Mouse (Mus musculus): ENCODE measurements around the gene 2810021J22Rik. TPM values are rescaled to one million over a fixed set of nuclear protein-coding genes. Genes with fewer than 3 reads are reported as not detected.

2810021J22Rik gene
- 13.6 TPM for polyA plus RNA-seq (2014; fragmentation: Illumina TruSeq; extraction: RNeasy Lipid Tissue Mini Kit (QIAGEN cat#74804))

GRCm38 (mm10) chr11:58867039-58867953 lies at the start of gene 2810021J22Rik:
Gene 2810021J22Rik (plus strand): TSS chr11:58867216.

DNA sequence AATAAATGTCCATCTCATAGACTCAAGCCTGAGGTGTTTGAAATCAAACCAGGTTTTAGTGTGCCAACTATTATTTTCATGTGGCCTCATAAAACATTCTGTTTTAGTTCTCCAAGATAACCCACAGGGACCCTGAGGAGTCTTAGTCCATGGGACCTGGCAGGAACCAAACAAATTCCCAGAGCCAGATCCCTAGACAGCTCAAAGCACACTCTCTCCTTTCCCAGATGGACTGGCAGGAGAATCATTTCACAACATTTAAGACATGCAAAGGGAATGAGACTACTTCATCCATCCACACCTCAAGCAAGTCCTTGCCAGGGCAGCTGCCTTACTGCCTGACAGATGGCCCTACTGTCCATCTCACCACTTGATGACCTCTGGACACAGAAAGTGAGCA lies 38.1 kb upstream of the 2810021J22Rik start, which contains the start of gene Olfr312:
TSS of gene Olfr312 (plus strand) at position 301 of the 400 bp plus-strand sequence.

GRCm38 (mm10) chr11:58838951-58839350 lies 28.1 kb upstream of the 2810021J22Rik start, which contains the start of gene Olfr311:
Gene Olfr311 (plus strand): TSS chr11:58839251.

DNA sequence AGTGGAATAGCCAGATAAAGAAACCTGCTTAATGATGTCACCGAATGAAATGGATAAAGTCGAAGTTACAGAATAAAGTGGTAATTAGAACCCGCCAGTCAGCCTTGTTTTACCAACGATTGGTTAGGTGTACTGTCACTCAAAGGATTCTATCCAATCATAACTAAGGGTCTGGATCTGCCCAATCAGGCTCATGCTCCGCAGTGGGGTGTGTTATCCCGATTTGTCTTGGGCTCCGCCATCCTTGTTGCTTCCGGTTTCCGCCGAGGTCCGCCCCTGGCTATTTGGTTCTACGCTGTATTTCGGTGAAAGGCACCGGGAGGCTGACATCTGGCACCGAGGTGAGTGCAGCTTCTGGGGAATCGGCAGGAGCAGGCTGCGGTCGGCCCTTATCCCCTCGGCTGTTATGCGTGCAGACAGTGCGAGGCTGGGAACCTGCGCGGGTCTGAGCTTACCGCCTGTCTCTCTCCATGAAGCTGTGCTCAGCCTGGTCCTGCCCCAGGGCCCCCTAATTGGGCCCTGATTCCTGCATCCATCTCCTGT lies 20.0 kb upstream of the 2810021J22Rik start, which contains the start of gene Gm12258:
TSS of gene Gm12258 (plus strand) at position 240 of the 543 bp plus-strand sequence.

GRCm38 (mm10) chr11:58903511-58904409 lies 36.7 kb downstream of the 2810021J22Rik start, which contains the start of gene Zfp39:
Gene Zfp39 (minus strand): TSS chr11:58904225.

GRCm38 (mm10) chr11:58917745-58918366 lies 50.8 kb downstream of the 2810021J22Rik start, which contains the start of gene Btnl10:
Gene Btnl10 (plus strand): TSS chr11:58917908.

Other genes starting within 250 kb of the 2810021J22Rik start
- gene Olfr323, start 236.7 kb upstream of the 2810021J22Rik start, polyA plus RNA-seq (2014; fragmentation: Illumina TruSeq; extraction: RNeasy Lipid Tissue Mini Kit (QIAGEN cat#74804)), result not detected
- gene Trim58, start 226.8 kb upstream of the 2810021J22Rik start, polyA plus RNA-seq (2014; fragmentation: Illumina TruSeq; extraction: RNeasy Lipid Tissue Mini Kit (QIAGEN cat#74804)), result not detected
- not detected for gene Olfr322, start 208.4 kb upstream of the 2810021J22Rik start, polyA plus RNA-seq (2014; fragmentation: Illumina TruSeq; extraction: RNeasy Lipid Tissue Mini Kit (QIAGEN cat#74804))
- gene Olfr320, start 186.1 kb upstream of the 2810021J22Rik start, polyA plus RNA-seq (2014; fragmentation: Illumina TruSeq; extraction: RNeasy Lipid Tissue Mini Kit (QIAGEN cat#74804)), result not detected
- not detected for gene Olfr319, start 168.1 kb upstream of the 2810021J22Rik start, polyA plus RNA-seq (2014; fragmentation: Illumina TruSeq; extraction: RNeasy Lipid Tissue Mini Kit (QIAGEN cat#74804))
- not detected for gene Olfr318, start 143.2 kb upstream of the 2810021J22Rik start, polyA plus RNA-seq (2014; fragmentation: Illumina TruSeq; extraction: RNeasy Lipid Tissue Mini Kit (QIAGEN cat#74804))
- not detected for gene Olfr317, start 128.0 kb upstream of the 2810021J22Rik start, polyA plus RNA-seq (2014; fragmentation: Illumina TruSeq; extraction: RNeasy Lipid Tissue Mini Kit (QIAGEN cat#74804))
- gene Olfr316, start 114.5 kb upstream of the 2810021J22Rik start, polyA plus RNA-seq (2014; fragmentation: Illumina TruSeq; extraction: RNeasy Lipid Tissue Mini Kit (QIAGEN cat#74804)), result not detected
- not detected for gene Olfr315, start 94.0 kb upstream of the 2810021J22Rik start, polyA plus RNA-seq (2014; fragmentation: Illumina TruSeq; extraction: RNeasy Lipid Tissue Mini Kit (QIAGEN cat#74804))
- gene Olfr314, start 84.3 kb upstream of the 2810021J22Rik start, polyA plus RNA-seq (2014; fragmentation: Illumina TruSeq; extraction: RNeasy Lipid Tissue Mini Kit (QIAGEN cat#74804)), result not detected
- gene Fam183b, start 65.3 kb upstream of the 2810021J22Rik start, polyA plus RNA-seq (2014; fragmentation: Illumina TruSeq; extraction: RNeasy Lipid Tissue Mini Kit (QIAGEN cat#74804)), result 17.5 TPM
- gene Olfr313, start 52.2 kb upstream of the 2810021J22Rik start, polyA plus RNA-seq (2014; fragmentation: Illumina TruSeq; extraction: RNeasy Lipid Tissue Mini Kit (QIAGEN cat#74804)), result not detected
- not detected for gene Olfr312, start 38.0 kb upstream of the 2810021J22Rik start, polyA plus RNA-seq (2014; fragmentation: Illumina TruSeq; extraction: RNeasy Lipid Tissue Mini Kit (QIAGEN cat#74804))
- gene Olfr311, start 28.0 kb upstream of the 2810021J22Rik start, polyA plus RNA-seq (2014; fragmentation: Illumina TruSeq; extraction: RNeasy Lipid Tissue Mini Kit (QIAGEN cat#74804)), result not detected
- 5.8 TPM for gene Gm12258, start 20.1 kb upstream of the 2810021J22Rik start, polyA plus RNA-seq (2014; fragmentation: Illumina TruSeq; extraction: RNeasy Lipid Tissue Mini Kit (QIAGEN cat#74804))
- 12.8 TPM for gene Zfp39, start 37.0 kb downstream of the 2810021J22Rik start, polyA plus RNA-seq (2014; fragmentation: Illumina TruSeq; extraction: RNeasy Lipid Tissue Mini Kit (QIAGEN cat#74804))
- gene Btnl10, start 50.7 kb downstream of the 2810021J22Rik start, polyA plus RNA-seq (2014; fragmentation: Illumina TruSeq; extraction: RNeasy Lipid Tissue Mini Kit (QIAGEN cat#74804)), result not detected
- gene Rnf187, start 71.7 kb downstream of the 2810021J22Rik start, polyA plus RNA-seq (2014; fragmentation: Illumina TruSeq; extraction: RNeasy Lipid Tissue Mini Kit (QIAGEN cat#74804)), result 10.8 TPM
- gene Hist3h2ba, start 81.7 kb downstream of the 2810021J22Rik start, polyA plus RNA-seq (2014; fragmentation: Illumina TruSeq; extraction: RNeasy Lipid Tissue Mini Kit (QIAGEN cat#74804)), result not detected
- gene Hist3h2a, start 87.5 kb downstream of the 2810021J22Rik start, polyA plus RNA-seq (2014; fragmentation: Illumina TruSeq; extraction: RNeasy Lipid Tissue Mini Kit (QIAGEN cat#74804)), result 9.8 TPM
- gene Trim17, start 87.5 kb downstream of the 2810021J22Rik start, polyA plus RNA-seq (2014; fragmentation: Illumina TruSeq; extraction: RNeasy Lipid Tissue Mini Kit (QIAGEN cat#74804)), result 0.14 TPM
- 0.57 TPM for gene Trim11, start 110.9 kb downstream of the 2810021J22Rik start, polyA plus RNA-seq (2014; fragmentation: Illumina TruSeq; extraction: RNeasy Lipid Tissue Mini Kit (QIAGEN cat#74804))

Measured in ovary, adult 10 weeks (tissue).